31 mouse cellular contexts compared by ENCODE assay signal in genomic region chr3:6004423-6004822, GRCm38 (mm10).
DNase-seq lines count a peak whose midpoint lies in the region; ATAC-seq lines count a peak whose summit lies in the region.
"Had no signal": no experiment of that assay in that cellular context is flagged by ENCODE, and none has a peak within 500 bp of the region (broad histone marks: within the 10 kb centered on the region; RNA-seq: fewer than 3 reads in every experiment).

No protein-coding gene starts in this region.

- ATAC-seq in forebrain, embryonic 14.5 days: no peak
- ATAC-seq in forebrain, embryonic 11.5 days (replicated peaks; ENCODE audit: low FRiP score): no peak
- ATAC-seq: hindbrain, postnatal 0 days; inflammation-experienced regulatory T-cells, adult 6 months; intestine, embryonic 16.5 days; Patski had no signal

- no peaks in the 10 kb centered on the region for H3K36me3 ChIP-seq in forebrain, embryonic 14.5 days (ENCODE audit: control insufficient read depth, insufficient read depth, low read length)
- H3K36me3 ChIP-seq in forebrain, embryonic 11.5 days (ENCODE audit: control insufficient read depth, insufficient read depth, low read length): no peaks in the 10 kb centered on the region
- H3K36me3 ChIP-seq: embryonic facial prominence, embryonic 10.5 days; embryonic facial prominence, embryonic 13.5 days; G1E; heart, embryonic 10.5 days; heart, embryonic 13.5 days had no signal

- WGBS in forebrain, embryonic 14.5 days: 82% methylated on average over 1 of the region's 1 CpGs
- 100% methylated on average over 1 of the region's 1 CpGs for WGBS in forebrain, embryonic 11.5 days

- H3K9me3 ChIP-seq in forebrain, embryonic 14.5 days (replicated peaks; ENCODE audit: control insufficient read depth, low read length): no peaks in the 10 kb centered on the region
- H3K9me3 ChIP-seq in forebrain, embryonic 11.5 days (ENCODE audit: control insufficient read depth, low read length): no peaks in the 10 kb centered on the region
- H3K9me3 ChIP-seq: embryonic facial prominence, embryonic 10.5 days; embryonic facial prominence, embryonic 13.5 days; G1E; heart, embryonic 10.5 days; heart, embryonic 13.5 days had no signal

- H3K27me3 ChIP-seq in forebrain, embryonic 14.5 days (replicated peaks; ENCODE audit: control insufficient read depth, insufficient read depth, low read length): no peaks in the 10 kb centered on the region
- H3K27me3 ChIP-seq in forebrain, embryonic 11.5 days (ENCODE audit: control insufficient read depth, insufficient read depth, low read length): no peaks in the 10 kb centered on the region
- H3K27me3 ChIP-seq: CH12.LX; embryonic facial prominence, embryonic 13.5 days; heart, embryonic 13.5 days had no signal

- no peak overlapping the region for H3K27ac ChIP-seq in forebrain, embryonic 14.5 days (ENCODE audit: low read depth, low read length)
- H3K27ac ChIP-seq in forebrain, embryonic 11.5 days (ENCODE audit: low read depth, low read length): no peak overlapping the region
- H3K27ac ChIP-seq: embryonic facial prominence, embryonic 10.5 days; embryonic facial prominence, embryonic 13.5 days; heart, adult 2 months; heart, embryonic 10.5 days; heart, embryonic 13.5 days; hindbrain, embryonic 14.5 days; hindbrain, postnatal 0 days had no signal

- no peaks in the 10 kb centered on the region for H3K4me1 ChIP-seq in forebrain, embryonic 14.5 days (ENCODE audit: control insufficient read depth, insufficient read depth, low read length)
- no peaks in the 10 kb centered on the region for H3K4me1 ChIP-seq in forebrain, embryonic 11.5 days (replicated peaks; ENCODE audit: control insufficient read depth, insufficient read depth, low read length)
- H3K4me1 ChIP-seq: embryonic facial prominence, embryonic 10.5 days; heart, embryonic 10.5 days; heart, embryonic 13.5 days had no signal

- H3K9ac ChIP-seq in forebrain, embryonic 14.5 days (ENCODE audit: low read length): no peak overlapping the region
- no peak overlapping the region for H3K9ac ChIP-seq in forebrain, embryonic 11.5 days (ENCODE audit: low read length)
- H3K9ac ChIP-seq: embryonic facial prominence, embryonic 13.5 days; heart, embryonic 13.5 days; hindbrain, embryonic 14.5 days had no signal

- peak; percentile 5 for DNase-seq in adrenal gland, postnatal 10 days
- no peak for DNase-seq in adrenal gland, adult 18-20 months (ENCODE audit: low spot score in 2 of 2)
- peak; percentile 45 for DNase-seq in forebrain, embryonic 14.5 days (ENCODE audit: low spot score)
- no peak for DNase-seq in forebrain, embryonic 11.5 days (ENCODE audit: low spot score)
- peak; percentile 13 for DNase-seq in left cerebral cortex, postnatal 4 days
- no peak for DNase-seq in left cerebral cortex, adult 18-20 months (ENCODE audit: low spot score in 2 of 2)
- DNase-seq in right cerebral cortex, postnatal 10 days (ENCODE audit: low spot score in 2 of 2): no peak
- DNase-seq: adrenal gland, adult 8-10 months; adrenal gland, postnatal 36 days; B cell, adult 2 months; cerebellum, adult 11 months; cerebellum, adult 2 months; cerebellum, postnatal 25 days; embryo, embryonic 11 days; gastrocnemius, postnatal 25 days; heart, adult 2 months; heart, postnatal 14 days; heart, postnatal 4 days; kidney, adult 18-20 months had no signal

- H3K4me2 ChIP-seq in forebrain, embryonic 14.5 days (ENCODE audit: low read length): no peak overlapping the region
- no peak overlapping the region for H3K4me2 ChIP-seq in forebrain, embryonic 11.5 days (ENCODE audit: low read depth, low read length, severe bottlenecking)
- H3K4me2 ChIP-seq: embryonic facial prominence, embryonic 13.5 days; heart, embryonic 13.5 days; hindbrain, embryonic 14.5 days had no signal

- no peak overlapping the region for H3K4me3 ChIP-seq in forebrain, embryonic 14.5 days (ENCODE audit: low read depth, low read length)
- no peak overlapping the region for H3K4me3 ChIP-seq in forebrain, embryonic 11.5 days (ENCODE audit: low read depth, low read length)
- H3K4me3 ChIP-seq: embryonic facial prominence, embryonic 10.5 days; embryonic facial prominence, embryonic 13.5 days; erythroblast, embryonic 14.5 days; heart, adult 2 months; heart, embryonic 10.5 days; heart, embryonic 13.5 days had no signal

- intact Hi-C loops in left cerebral cortex, postnatal 4 days (cut with DNase I): no loop called here

Comparison
In these comparisons a context has a peak if more than half of its experiments do, and no peak if none do; other contexts are left out.
1. DNase-seq: peak in adrenal gland, postnatal 10 days (single experiment), forebrain, embryonic 14.5 days (single experiment) and left cerebral cortex, postnatal 4 days (single experiment); none in adrenal gland, adult 18-20 months (0 of 2), forebrain, embryonic 11.5 days (single experiment), left cerebral cortex, adult 18-20 months (0 of 2) and right cerebral cortex, postnatal 10 days (0 of 2).